Mouse (Mus musculus): ENCODE measurements at regions not wholly inside any gene's neighbourhood (a gene's known extent, or its start where the extent isn't known, plus 50 kb on each side); places are given as distances from the start of the nearest gene placed in this dataset.

GRCm38 (mm10) chr4:8423392-8424045 lies 184.7 kb upstream of the Car8 start:
- H3K9me3 ChIP-seq (ENCODE audit: control insufficient read depth, low read length) = no peaks in the 10 kb centered on the region
- DNase-seq (ENCODE audit: low spot score) (peak; percentile 93), ATAC-seq (ENCODE audit: low read depth) (peak; percentile 83)

GRCm38 (mm10) chr4:8421285-8421684 lies 182.4 kb upstream of the Car8 start:
- Histone ChIP-seq H3K9ac (ENCODE audit: low read depth, low read length) (no peak overlapping the region), H3K9me3 (ENCODE audit: control insufficient read depth, low read length) (no peaks in the 10 kb centered on the region), H3K36me3 (ENCODE audit: control insufficient read depth, insufficient read depth, low read length) (no peaks in the 10 kb centered on the region), H3K4me2 (ENCODE audit: low read depth, low read length) (no peak overlapping the region), H3K27ac (replicated peaks; ENCODE audit: low read depth, low read length) (no peak overlapping the region), H3K4me1 (ENCODE audit: control insufficient read depth, insufficient read depth, low read length) (peaks cover 4% of the 10 kb centered on the region; the same call in 1 of the 2 replicates), H3K4me3 (ENCODE audit: low read depth, low read length) (no peak overlapping the region), H3K27me3 (replicated peaks; ENCODE audit: control insufficient read depth, insufficient read depth, low read length) (0 out of 2 replicates have a peak, but pooled peaks cover 3% of the 10 kb centered on the region)
- no peak for DNase-seq (ENCODE audit: low spot score)
- no peak for ATAC-seq (ENCODE audit: low read depth)
- WGBS = 86% methylated on average over 6 of the region's 6 CpGs

More at GRCm38 (mm10) chr4:8423392-8424045, 184.7 kb upstream of the Car8 start:
- no peak overlapping the region for H3K4me3 ChIP-seq (ENCODE audit: low read depth, low read length)
- H3K4me2 ChIP-seq (ENCODE audit: low read depth, low read length) = no peak overlapping the region
- 24% methylated on average over 16 of the region's 16 CpGs for WGBS
- no peak overlapping the region for H3K27ac ChIP-seq (replicated peaks; ENCODE audit: low read depth, low read length)
- peaks cover 4% of the 10 kb centered on the region; the same call in 1 of the 2 replicates for H3K4me1 ChIP-seq (ENCODE audit: control insufficient read depth, insufficient read depth, low read length)
- H3K9ac ChIP-seq (ENCODE audit: low read depth, low read length) = no peak overlapping the region
- H3K27me3 ChIP-seq (replicated peaks; ENCODE audit: control insufficient read depth, insufficient read depth, low read length) = 0 out of 2 replicates have a peak, but pooled peaks cover 3% of the 10 kb centered on the region
- H3K36me3 ChIP-seq (ENCODE audit: control insufficient read depth, insufficient read depth, low read length) = no peaks in the 10 kb centered on the region

DNA sequence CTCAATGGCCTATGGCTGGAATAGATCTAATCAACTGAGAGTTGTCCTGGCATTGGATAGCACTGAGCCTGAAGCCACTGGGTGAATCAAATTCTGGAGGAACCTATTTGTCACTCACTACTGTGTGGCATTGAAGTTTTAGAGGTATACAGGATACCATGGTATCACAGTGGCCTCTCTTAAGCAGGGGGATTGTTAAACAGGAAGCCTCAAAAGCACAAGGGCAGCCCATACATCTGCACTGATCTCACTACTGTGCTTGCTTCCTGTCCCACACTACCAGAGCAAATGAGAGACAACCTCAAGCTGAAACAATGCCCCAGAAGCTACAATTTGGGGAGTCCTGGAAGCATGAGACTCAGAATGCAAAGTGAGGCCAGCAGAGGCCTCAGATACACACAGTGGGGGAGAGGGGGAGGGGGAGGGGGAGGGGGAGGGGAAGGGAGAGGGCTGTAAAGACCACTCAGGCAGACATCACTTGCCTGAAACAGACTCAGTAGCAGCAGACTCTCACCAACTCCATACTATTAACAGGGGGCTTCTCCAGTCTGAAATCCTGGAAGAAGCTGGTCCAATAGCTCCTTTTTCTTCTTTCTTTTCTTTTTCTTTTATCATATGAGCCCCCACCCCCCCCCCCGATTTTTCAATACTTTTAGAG lies 179.7 kb upstream of the Car8 start:
- Histone ChIP-seq H3K9ac (ENCODE audit: low read depth, low read length) (no peak overlapping the region), H3K4me1 (ENCODE audit: control insufficient read depth, insufficient read depth, low read length) (peaks cover 3% of the 10 kb centered on the region; the same call in 1 of the 2 replicates), H3K27ac (replicated peaks; ENCODE audit: low read depth, low read length) (no peak overlapping the region), H3K4me2 (ENCODE audit: low read depth, low read length) (no peak overlapping the region), H3K27me3 (replicated peaks; ENCODE audit: control insufficient read depth, insufficient read depth, low read length) (no peaks in the 10 kb centered on the region), H3K9me3 (ENCODE audit: control insufficient read depth, low read length) (no peaks in the 10 kb centered on the region), H3K36me3 (ENCODE audit: control insufficient read depth, insufficient read depth, low read length) (no peaks in the 10 kb centered on the region), H3K4me3 (ENCODE audit: low read depth, low read length) (no peak overlapping the region)
- DNase-seq (ENCODE audit: low spot score) (no peak), ATAC-seq (ENCODE audit: low read depth) (no peak)
- 40% methylated on average over 1 of the region's 1 CpGs for WGBS

DNA sequence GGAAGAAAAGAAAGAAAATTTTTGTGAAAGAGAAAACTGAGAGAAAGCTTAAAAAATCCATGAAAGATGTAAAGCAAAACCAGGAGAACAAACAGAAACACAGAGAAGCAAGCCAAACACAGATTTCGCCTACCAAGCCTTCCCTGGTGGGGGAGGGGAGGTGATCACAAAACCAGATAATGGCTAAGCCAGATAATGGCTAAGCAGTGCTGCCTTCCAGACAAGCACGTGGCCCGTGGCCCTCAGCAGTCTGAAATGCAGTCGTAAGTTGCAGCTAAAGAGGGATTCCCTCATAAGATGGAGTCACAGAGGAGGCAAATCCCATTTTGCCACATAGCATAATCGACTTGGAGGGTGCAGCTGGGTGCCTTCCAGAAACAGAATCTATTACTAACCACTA lies 179.0 kb upstream of the Car8 start:
- WGBS = 37% methylated on average over 5 of the region's 5 CpGs
- no peak for ATAC-seq (ENCODE audit: low read depth)

GRCm38 (mm10) chr4:8413307-8413706 lies 174.5 kb upstream of the Car8 start:
- Histone ChIP-seq H3K9me3 (ENCODE audit: control insufficient read depth, low read length) (no peaks in the 10 kb centered on the region), H3K27ac (replicated peaks; ENCODE audit: low read depth, low read length) (no peak overlapping the region), H3K27me3 (replicated peaks; ENCODE audit: control insufficient read depth, insufficient read depth, low read length) (no peaks in the 10 kb centered on the region), H3K4me2 (ENCODE audit: low read depth, low read length) (no peak overlapping the region), H3K4me3 (ENCODE audit: low read depth, low read length) (no peak overlapping the region), H3K4me1 (ENCODE audit: control insufficient read depth, insufficient read depth, low read length) (no peaks in the 10 kb centered on the region), H3K36me3 (ENCODE audit: control insufficient read depth, insufficient read depth, low read length) (no peaks in the 10 kb centered on the region), H3K9ac (ENCODE audit: low read depth, low read length) (no peak overlapping the region)
- ATAC-seq (ENCODE audit: low read depth) (no peak), DNase-seq (ENCODE audit: low spot score) (no peak)

More for the DNA sequence above, 179.0 kb upstream of the Car8 start:
- H3K9ac ChIP-seq (ENCODE audit: low read depth, low read length) = no peak overlapping the region
- no peaks in the 10 kb centered on the region for H3K27me3 ChIP-seq (replicated peaks; ENCODE audit: control insufficient read depth, insufficient read depth, low read length)
- DNase-seq (ENCODE audit: low spot score) = no peak
- no peak overlapping the region for H3K4me3 ChIP-seq (ENCODE audit: low read depth, low read length)
- no peaks in the 10 kb centered on the region for H3K9me3 ChIP-seq (ENCODE audit: control insufficient read depth, low read length)
- no peak overlapping the region for H3K27ac ChIP-seq (replicated peaks; ENCODE audit: low read depth, low read length)
- no peak overlapping the region for H3K4me2 ChIP-seq (ENCODE audit: low read depth, low read length)
- H3K36me3 ChIP-seq (ENCODE audit: control insufficient read depth, insufficient read depth, low read length) = no peaks in the 10 kb centered on the region
- H3K4me1 ChIP-seq (ENCODE audit: control insufficient read depth, insufficient read depth, low read length) = no peaks in the 10 kb centered on the region

DNA sequence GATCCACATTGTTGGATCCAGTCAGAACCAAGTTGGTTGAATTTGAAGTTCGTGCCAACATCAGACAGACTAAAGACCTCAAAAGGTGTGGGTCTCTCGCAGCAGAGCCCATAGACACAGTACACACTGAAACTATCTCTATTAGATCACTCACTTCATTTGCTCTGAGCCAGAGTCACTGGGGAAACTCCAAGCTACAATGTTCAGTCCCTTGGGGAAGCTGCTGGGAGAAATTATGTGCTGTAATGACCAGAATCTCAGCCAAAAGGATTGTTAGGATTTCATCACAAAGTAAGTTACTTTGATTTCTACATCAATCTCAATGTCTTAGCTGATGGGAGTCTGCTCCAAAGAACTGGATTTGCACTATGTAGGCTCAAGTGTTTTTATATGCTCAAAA lies 161.2 kb upstream of the Car8 start:
- no peaks in the 10 kb centered on the region for H3K9me3 ChIP-seq (ENCODE audit: control insufficient read depth, low read length)
- DNase-seq (ENCODE audit: low spot score) (no peak), ATAC-seq (ENCODE audit: low read depth) (no peak)
- H3K27ac ChIP-seq (replicated peaks; ENCODE audit: low read depth, low read length) = no peak overlapping the region
- H3K36me3 ChIP-seq (ENCODE audit: control insufficient read depth, insufficient read depth, low read length) = no peaks in the 10 kb centered on the region
- H3K4me1 ChIP-seq (ENCODE audit: control insufficient read depth, insufficient read depth, low read length) = no peaks in the 10 kb centered on the region
- WGBS = 78% methylated on average over 2 of the region's 2 CpGs
- H3K4me3 ChIP-seq (ENCODE audit: low read depth, low read length) = no peak overlapping the region
- no peak overlapping the region for H3K9ac ChIP-seq (ENCODE audit: low read depth, low read length)
- H3K27me3 ChIP-seq (replicated peaks; ENCODE audit: control insufficient read depth, insufficient read depth, low read length) = no peaks in the 10 kb centered on the region
- H3K4me2 ChIP-seq (ENCODE audit: low read depth, low read length) = no peak overlapping the region

GRCm38 (mm10) chr4:8399430-8399829 lies 160.6 kb upstream of the Car8 start:
- H3K27me3 ChIP-seq (replicated peaks; ENCODE audit: control insufficient read depth, insufficient read depth, low read length) = no peaks in the 10 kb centered on the region
- no peak for ATAC-seq (ENCODE audit: low read depth)
- WGBS = 67% methylated on average over 1 of the region's 1 CpGs
- no peak overlapping the region for H3K4me3 ChIP-seq (ENCODE audit: low read depth, low read length)
- H3K36me3 ChIP-seq (ENCODE audit: control insufficient read depth, insufficient read depth, low read length) = no peaks in the 10 kb centered on the region
- H3K4me1 ChIP-seq (ENCODE audit: control insufficient read depth, insufficient read depth, low read length) = no peaks in the 10 kb centered on the region
- DNase-seq (ENCODE audit: low spot score) = no peak
- H3K9ac ChIP-seq (ENCODE audit: low read depth, low read length) = no peak overlapping the region
- H3K27ac ChIP-seq (replicated peaks; ENCODE audit: low read depth, low read length) = no peak overlapping the region
- H3K9me3 ChIP-seq (ENCODE audit: control insufficient read depth, low read length) = no peaks in the 10 kb centered on the region
- no peak overlapping the region for H3K4me2 ChIP-seq (ENCODE audit: low read depth, low read length)

DNA sequence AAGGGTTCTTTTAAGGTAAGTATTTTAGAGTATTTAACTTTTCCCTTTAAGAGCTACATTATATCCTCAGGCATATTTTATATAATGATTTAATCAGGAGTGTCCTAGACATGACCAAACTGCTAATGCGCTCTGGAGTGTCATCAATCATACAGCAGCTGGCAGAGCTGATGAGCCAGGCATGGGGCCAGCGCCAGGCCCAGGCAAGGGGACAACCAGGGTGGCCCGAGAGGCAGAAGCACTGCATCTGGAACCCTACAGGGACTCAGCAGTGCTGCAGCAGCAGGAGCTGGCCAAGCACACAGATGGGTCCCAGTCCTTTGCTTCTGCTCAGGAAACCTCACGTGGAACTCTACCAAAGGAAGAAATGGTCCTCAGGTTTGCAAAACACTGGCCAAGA lies 160.1 kb upstream of the Car8 start:
- no peak overlapping the region for H3K4me3 ChIP-seq (ENCODE audit: low read depth, low read length)

GRCm38 (mm10) chr4:8383162-8383561 lies 144.3 kb upstream of the Car8 start:
- Histone ChIP-seq H3K4me1 (ENCODE audit: control insufficient read depth, insufficient read depth, low read length) (no peaks in the 10 kb centered on the region), H3K27ac (replicated peaks; ENCODE audit: low read depth, low read length) (no peak overlapping the region), H3K36me3 (ENCODE audit: control insufficient read depth, insufficient read depth, low read length) (no peaks in the 10 kb centered on the region), H3K9me3 (ENCODE audit: control insufficient read depth, low read length) (no peaks in the 10 kb centered on the region), H3K4me3 (ENCODE audit: low read depth, low read length) (no peak overlapping the region), H3K9ac (ENCODE audit: low read depth, low read length) (no peak overlapping the region), H3K27me3 (replicated peaks; ENCODE audit: control insufficient read depth, insufficient read depth, low read length) (0 out of 2 replicates have a peak, but pooled peaks cover 4% of the 10 kb centered on the region), H3K4me2 (ENCODE audit: low read depth, low read length) (no peak overlapping the region)
- DNase-seq (ENCODE audit: low spot score) (no peak), ATAC-seq (ENCODE audit: low read depth) (no peak)
- 94% methylated on average over 11 of the region's 11 CpGs for WGBS

More for the DNA sequence above, 160.1 kb upstream of the Car8 start:
- no peak for DNase-seq (ENCODE audit: low spot score)
- no peak overlapping the region for H3K9ac ChIP-seq (ENCODE audit: low read depth, low read length)
- H3K27ac ChIP-seq (replicated peaks; ENCODE audit: low read depth, low read length) = no peak overlapping the region
- no peaks in the 10 kb centered on the region for H3K27me3 ChIP-seq (replicated peaks; ENCODE audit: control insufficient read depth, insufficient read depth, low read length)
- no peak for ATAC-seq (ENCODE audit: low read depth)
- no peak overlapping the region for H3K4me2 ChIP-seq (ENCODE audit: low read depth, low read length)
- no peaks in the 10 kb centered on the region for H3K9me3 ChIP-seq (ENCODE audit: control insufficient read depth, low read length)
- no peaks in the 10 kb centered on the region for H3K4me1 ChIP-seq (ENCODE audit: control insufficient read depth, insufficient read depth, low read length)
- no peaks in the 10 kb centered on the region for H3K36me3 ChIP-seq (ENCODE audit: control insufficient read depth, insufficient read depth, low read length)
- WGBS = 57% methylated on average over 4 of the region's 4 CpGs
